Mouse (Mus musculus): ENCODE results near the gene Synpo2. TPM values are rescaled to one million over a fixed set of nuclear protein-coding genes. Genes with fewer than 3 reads are reported as not detected.
A peak's percentile ranks its signal among the peaks of the same experiment; 100 is the strongest.

Synpo2 gene
- polyA plus RNA-seq, 1 experiment from 2014 or later: 39.9 TPM

- H3K36me3 ChIP-seq (ENCODE audit: control insufficient read depth, insufficient read depth, low read length): no peaks in the 10 kb centered on the region
- no peak overlapping the region for H3K4me2 ChIP-seq (replicated peaks; ENCODE audit: low read depth, low read length)
- no peak for ATAC-seq (ENCODE audit: insufficient number of reproducible peaks, insufficient read depth, low FRiP score, low read depth)
- H3K4me1 ChIP-seq (ENCODE audit: control insufficient read depth, insufficient read depth, low read length): peaks cover 13% of the 10 kb centered on the region
- no peaks in the 10 kb centered on the region for H3K9me3 ChIP-seq (ENCODE audit: control insufficient read depth, low read depth, low read length)
- H3K9ac ChIP-seq (replicated peaks; ENCODE audit: low read depth, low read length): no peak overlapping the region
- 88% methylated on average over 3 of the region's 3 CpGs for WGBS
- H3K27ac ChIP-seq (ENCODE audit: low read length): no peak overlapping the region
- no peaks in the 10 kb centered on the region for H3K27me3 ChIP-seq (ENCODE audit: control insufficient read depth, insufficient read depth, low read length)
- H3K4me3 ChIP-seq (ENCODE audit: low read depth, low read length): no peak overlapping the region
Measured at GRCm38 (mm10) chr3:123142298-123142697, 93.7 kb downstream of the Synpo2 start.

DNA sequence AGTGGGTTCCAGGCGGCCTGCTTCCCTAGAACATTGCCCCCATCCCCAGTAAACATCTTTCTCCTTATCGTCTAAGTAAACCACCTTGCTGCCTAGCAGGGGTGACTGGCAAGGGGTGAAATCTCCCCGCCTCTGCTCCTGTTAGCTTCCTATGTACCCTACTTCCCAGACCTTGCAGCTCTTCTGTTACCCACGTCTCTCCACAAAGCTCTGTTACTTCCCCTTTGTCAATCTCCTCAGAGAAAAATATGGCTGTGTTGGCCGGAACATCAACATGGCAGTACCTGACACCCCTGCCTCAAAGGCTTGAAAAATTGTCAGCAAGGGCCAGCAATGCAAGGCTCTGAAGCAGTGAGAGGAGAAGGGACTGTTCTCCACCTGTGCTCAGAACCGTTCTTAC is 94.9 kb downstream of the Synpo2 start:
- Histone ChIP-seq H3K4me3 (ENCODE audit: low read depth, low read length) (no peak overlapping the region), H3K27me3 (ENCODE audit: control insufficient read depth, insufficient read depth, low read length) (no peaks in the 10 kb centered on the region), H3K4me1 (ENCODE audit: control insufficient read depth, insufficient read depth, low read length) (peaks cover 13% of the 10 kb centered on the region), H3K9me3 (ENCODE audit: control insufficient read depth, low read depth, low read length) (no peaks in the 10 kb centered on the region), H3K36me3 (ENCODE audit: control insufficient read depth, insufficient read depth, low read length) (no peaks in the 10 kb centered on the region), H3K27ac (ENCODE audit: low read length) (no peak overlapping the region), H3K9ac (replicated peaks; ENCODE audit: low read depth, low read length) (no peak overlapping the region), H3K4me2 (replicated peaks; ENCODE audit: low read depth, low read length) (no peak overlapping the region)
- 74% methylated on average over 6 of the region's 6 CpGs for WGBS
- no peak for ATAC-seq (ENCODE audit: insufficient number of reproducible peaks, insufficient read depth, low FRiP score, low read depth)

- Histone ChIP-seq H3K4me3 (ENCODE audit: low read depth, low read length) (no peak overlapping the region), H3K27me3 (ENCODE audit: control insufficient read depth, insufficient read depth, low read length) (no peaks in the 10 kb centered on the region), H3K36me3 (ENCODE audit: control insufficient read depth, insufficient read depth, low read length) (no peaks in the 10 kb centered on the region), H3K27ac (ENCODE audit: low read length) (peak overlapping the region; percentile 35; the same call in 1 of the 2 replicates), H3K9ac (replicated peaks; ENCODE audit: low read depth, low read length) (no peak overlapping the region), H3K9me3 (ENCODE audit: control insufficient read depth, low read depth, low read length) (no peaks in the 10 kb centered on the region), H3K4me2 (replicated peaks; ENCODE audit: low read depth, low read length) (no peak overlapping the region), H3K4me1 (ENCODE audit: control insufficient read depth, insufficient read depth, low read length) (peaks cover 13% of the 10 kb centered on the region)
- ATAC-seq (ENCODE audit: insufficient number of reproducible peaks, insufficient read depth, low FRiP score, low read depth): no peak
- WGBS: 96% methylated on average over 3 of the region's 3 CpGs
Measured at GRCm38 (mm10) chr3:123140134-123140533, 95.8 kb downstream of the Synpo2 start.

- H3K9me3 ChIP-seq (ENCODE audit: control insufficient read depth, low read depth, low read length): no peaks in the 10 kb centered on the region
Measured at GRCm38 (mm10) chr3:123139619-123140018, 96.3 kb downstream of the Synpo2 start.

GRCm38 (mm10) chr3:123138274-123139003 is 97.5 kb downstream of the Synpo2 start:
- no peaks in the 10 kb centered on the region for H3K36me3 ChIP-seq (ENCODE audit: control insufficient read depth, insufficient read depth, low read length)
- no peaks in the 10 kb centered on the region for H3K9me3 ChIP-seq (ENCODE audit: control insufficient read depth, low read depth, low read length)
- 0 out of 2 replicates have a peak overlapping the region, but pooled peaks have one; percentile 17 for H3K4me2 ChIP-seq (replicated peaks; ENCODE audit: low read depth, low read length)
- 30% methylated on average over 6 of the region's 6 CpGs for WGBS
- H3K9ac ChIP-seq (replicated peaks; ENCODE audit: low read depth, low read length): no peak overlapping the region
- no peak overlapping the region for H3K4me3 ChIP-seq (ENCODE audit: low read depth, low read length)
- H3K4me1 ChIP-seq (ENCODE audit: control insufficient read depth, insufficient read depth, low read length): peaks cover 13% of the 10 kb centered on the region
- no peak for ATAC-seq (ENCODE audit: insufficient number of reproducible peaks, insufficient read depth, low FRiP score, low read depth)
- H3K27me3 ChIP-seq (ENCODE audit: control insufficient read depth, insufficient read depth, low read length): no peaks in the 10 kb centered on the region
- peak overlapping the region; percentile 73; the same call in 1 of the 2 replicates for H3K27ac ChIP-seq (ENCODE audit: low read length)

More at GRCm38 (mm10) chr3:123139619-123140018, 96.3 kb downstream of the Synpo2 start:
- ATAC-seq (ENCODE audit: insufficient number of reproducible peaks, insufficient read depth, low FRiP score, low read depth): no peak
- WGBS: 67% methylated on average over 5 of the region's 5 CpGs
- Histone ChIP-seq H3K4me2 (replicated peaks; ENCODE audit: low read depth, low read length) (no peak overlapping the region), H3K4me1 (ENCODE audit: control insufficient read depth, insufficient read depth, low read length) (peaks cover 13% of the 10 kb centered on the region), H3K9ac (replicated peaks; ENCODE audit: low read depth, low read length) (no peak overlapping the region), H3K27me3 (ENCODE audit: control insufficient read depth, insufficient read depth, low read length) (no peaks in the 10 kb centered on the region), H3K27ac (ENCODE audit: low read length) (peak overlapping the region; percentile 35; the same call in 1 of the 2 replicates), H3K36me3 (ENCODE audit: control insufficient read depth, insufficient read depth, low read length) (no peaks in the 10 kb centered on the region), H3K4me3 (ENCODE audit: low read depth, low read length) (no peak overlapping the region)

DNA sequence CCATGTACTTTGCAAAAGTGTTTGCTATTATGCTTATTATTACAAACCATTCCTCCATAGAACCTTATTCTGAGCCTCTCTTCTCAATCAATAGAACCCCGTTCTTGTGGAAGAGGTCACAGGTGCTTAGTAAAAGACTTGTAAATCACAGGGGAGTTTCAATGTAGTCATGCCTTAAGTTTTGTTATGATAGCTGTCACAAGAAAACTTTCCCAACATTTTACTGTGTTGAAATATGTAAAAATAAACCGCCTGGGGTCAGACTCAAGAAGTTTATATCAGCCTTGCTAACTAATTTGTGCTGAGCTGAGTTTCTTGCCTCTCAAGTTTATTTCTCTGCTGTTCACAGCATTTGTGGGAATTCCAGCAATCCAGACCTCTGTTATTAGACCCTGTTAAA is 103.8 kb downstream of the Synpo2 start:
- H3K27ac ChIP-seq (ENCODE audit: low read length): no peak overlapping the region
- H3K27me3 ChIP-seq (ENCODE audit: control insufficient read depth, insufficient read depth, low read length): no peaks in the 10 kb centered on the region
- ATAC-seq (ENCODE audit: insufficient number of reproducible peaks, insufficient read depth, low FRiP score, low read depth): no peak
- H3K36me3 ChIP-seq (ENCODE audit: control insufficient read depth, insufficient read depth, low read length): no peaks in the 10 kb centered on the region
- H3K4me1 ChIP-seq (ENCODE audit: control insufficient read depth, insufficient read depth, low read length): no peaks in the 10 kb centered on the region
- H3K9me3 ChIP-seq (ENCODE audit: control insufficient read depth, low read depth, low read length): no peaks in the 10 kb centered on the region
- H3K4me3 ChIP-seq (ENCODE audit: low read depth, low read length): no peak overlapping the region
- no peak overlapping the region for H3K9ac ChIP-seq (replicated peaks; ENCODE audit: low read depth, low read length)
- no peak overlapping the region for H3K4me2 ChIP-seq (replicated peaks; ENCODE audit: low read depth, low read length)
- 44% methylated on average over 2 of the region's 2 CpGs for WGBS

GRCm38 (mm10) chr3:123131151-123131756 is 104.7 kb downstream of the Synpo2 start:
- Histone ChIP-seq H3K4me2 (replicated peaks; ENCODE audit: low read depth, low read length) (no peak overlapping the region), H3K27ac (ENCODE audit: low read length) (no peak overlapping the region), H3K9me3 (ENCODE audit: control insufficient read depth, low read depth, low read length) (no peaks in the 10 kb centered on the region), H3K36me3 (ENCODE audit: control insufficient read depth, insufficient read depth, low read length) (no peaks in the 10 kb centered on the region), H3K27me3 (ENCODE audit: control insufficient read depth, insufficient read depth, low read length) (no peaks in the 10 kb centered on the region), H3K9ac (replicated peaks; ENCODE audit: low read depth, low read length) (no peak overlapping the region), H3K4me3 (ENCODE audit: low read depth, low read length) (no peak overlapping the region), H3K4me1 (ENCODE audit: control insufficient read depth, insufficient read depth, low read length) (no peaks in the 10 kb centered on the region)
- 92% methylated on average over 6 of the region's 6 CpGs for WGBS
- no peak for ATAC-seq (ENCODE audit: insufficient number of reproducible peaks, insufficient read depth, low FRiP score, low read depth)

DNA sequence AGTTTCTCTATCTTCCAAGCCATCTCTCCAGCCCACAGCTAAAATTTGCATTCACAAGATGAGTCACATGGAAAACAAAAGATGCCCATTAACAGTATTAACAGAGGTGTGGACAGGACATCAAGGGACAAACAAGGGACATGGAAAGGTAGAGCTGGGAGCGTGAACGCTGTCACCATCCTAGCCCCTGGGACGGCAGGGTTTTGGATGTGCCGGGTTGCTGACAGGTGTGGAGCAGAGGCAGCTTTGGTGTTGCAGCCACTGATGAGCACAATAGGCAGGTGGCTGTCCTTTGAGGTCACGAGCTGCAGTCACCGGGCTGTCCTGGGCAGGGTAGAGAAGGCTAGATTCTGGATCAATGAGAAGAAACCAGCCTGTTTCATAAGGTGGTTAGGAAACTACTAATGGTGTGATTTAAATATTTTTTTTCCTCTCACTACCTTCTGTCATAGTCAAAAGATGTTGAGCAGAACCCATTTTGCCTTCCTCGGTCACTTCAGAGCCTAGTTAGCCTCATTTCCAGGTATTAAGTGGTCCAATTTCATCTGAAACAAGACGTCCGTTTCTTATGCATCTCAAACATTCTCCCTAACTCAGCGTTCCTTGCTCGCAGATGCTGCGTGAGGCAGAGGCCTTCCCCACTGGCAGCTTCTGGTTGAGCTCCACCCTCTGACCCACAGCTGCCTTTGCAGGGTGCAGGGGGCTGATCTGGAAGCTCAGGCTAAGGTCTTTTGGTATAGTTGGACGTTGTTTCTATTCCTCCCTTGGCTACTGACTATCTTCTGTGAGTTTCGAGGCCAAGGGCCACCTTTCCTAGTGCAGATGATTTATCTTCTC is 105.4 kb downstream of the Synpo2 start:
- no peak for ATAC-seq (ENCODE audit: insufficient number of reproducible peaks, insufficient read depth, low FRiP score, low read depth)
- H3K27me3 ChIP-seq (ENCODE audit: control insufficient read depth, insufficient read depth, low read length): no peaks in the 10 kb centered on the region
- H3K4me2 ChIP-seq (replicated peaks; ENCODE audit: low read depth, low read length): no peak overlapping the region
- H3K36me3 ChIP-seq (ENCODE audit: control insufficient read depth, insufficient read depth, low read length): no peaks in the 10 kb centered on the region
- no peak overlapping the region for H3K27ac ChIP-seq (ENCODE audit: low read length)
- H3K4me1 ChIP-seq (ENCODE audit: control insufficient read depth, insufficient read depth, low read length): no peaks in the 10 kb centered on the region
- 75% methylated on average over 14 of the region's 14 CpGs for WGBS
- H3K9ac ChIP-seq (replicated peaks; ENCODE audit: low read depth, low read length): no peak overlapping the region
- H3K4me3 ChIP-seq (ENCODE audit: low read depth, low read length): no peak overlapping the region
- H3K9me3 ChIP-seq (ENCODE audit: control insufficient read depth, low read depth, low read length): no peaks in the 10 kb centered on the region

Data from stomach, embryonic 14.5 days (tissue).